Mouse (Mus musculus): ENCODE data around the gene Sema3e. TPM values are rescaled to one million over a fixed set of nuclear protein-coding genes. Genes with fewer than 3 reads are reported as not detected.

Gene Sema3e
- polyA plus RNA-seq, 1 experiment from 2014 or later = 1.9 TPM

- no peaks in the 10 kb centered on the region for H3K27me3 ChIP-seq (ENCODE audit: control insufficient read depth, insufficient read depth, low read length)
- no peaks in the 10 kb centered on the region for H3K9me3 ChIP-seq (replicated peaks; ENCODE audit: control insufficient read depth, low read length)
- 90% methylated on average over 6 of the region's 6 CpGs for WGBS
- H3K9ac ChIP-seq (replicated peaks; ENCODE audit: low read length) = no peak overlapping the region
- ATAC-seq (replicated peaks; ENCODE audit: insufficient number of reproducible peaks, low FRiP score, low TSS enrichment, low read depth) (no peak), DNase-seq (ENCODE audit: low spot score) (no peak)
- no peaks in the 10 kb centered on the region for H3K36me3 ChIP-seq (replicated peaks; ENCODE audit: control insufficient read depth, insufficient read depth, low read depth, low read length)
- no peak overlapping the region for H3K4me3 ChIP-seq (ENCODE audit: low read depth, low read length)
- no peak overlapping the region for H3K27ac ChIP-seq (replicated peaks; ENCODE audit: low read depth, low read length)
- H3K4me1 ChIP-seq (ENCODE audit: control insufficient read depth, insufficient read depth, low read length) = no peaks in the 10 kb centered on the region
- no peak overlapping the region for H3K4me2 ChIP-seq (ENCODE audit: low read depth, low read length)
Observed at GRCm38 (mm10) chr5:14043983-14044382, 18.9 kb downstream of the Sema3e start.

DNA sequence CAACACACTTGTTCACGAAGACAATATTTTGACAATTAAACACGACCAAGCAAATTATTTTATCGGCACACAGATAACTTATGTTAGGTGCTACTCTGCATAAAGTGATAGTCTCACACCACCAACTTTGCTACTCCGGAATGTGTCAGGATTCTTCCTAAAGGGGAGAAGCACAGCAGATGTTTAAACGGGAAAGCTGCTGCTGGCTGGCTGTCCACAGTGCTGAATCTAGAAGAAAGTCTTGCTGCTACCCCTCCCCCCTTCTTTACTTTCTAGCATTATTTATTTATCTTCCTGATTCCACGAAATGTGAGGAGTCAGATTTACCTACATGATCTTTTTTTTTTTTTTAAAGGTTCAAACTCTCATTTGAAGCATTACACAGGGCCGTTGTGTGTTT is 23.6 kb downstream of the Sema3e start:
- H3K9me3 ChIP-seq (replicated peaks; ENCODE audit: control insufficient read depth, low read length) = no peaks in the 10 kb centered on the region
- no peak overlapping the region for H3K9ac ChIP-seq (replicated peaks; ENCODE audit: low read length)
- WGBS = 34% methylated on average over 7 of the region's 7 CpGs
- ATAC-seq (replicated peaks; ENCODE audit: insufficient number of reproducible peaks, low FRiP score, low TSS enrichment, low read depth) (no peak), DNase-seq (ENCODE audit: low spot score) (peak; percentile 49)
- H3K36me3 ChIP-seq (replicated peaks; ENCODE audit: control insufficient read depth, insufficient read depth, low read depth, low read length) = no peaks in the 10 kb centered on the region
- H3K27ac ChIP-seq (replicated peaks; ENCODE audit: low read depth, low read length) = no peak overlapping the region
- H3K27me3 ChIP-seq (ENCODE audit: control insufficient read depth, insufficient read depth, low read length) = no peaks in the 10 kb centered on the region
- H3K4me3 ChIP-seq (ENCODE audit: low read depth, low read length) = no peak overlapping the region
- H3K4me1 ChIP-seq (ENCODE audit: control insufficient read depth, insufficient read depth, low read length) = no peaks in the 10 kb centered on the region
- H3K4me2 ChIP-seq (ENCODE audit: low read depth, low read length) = no peak overlapping the region

- Histone ChIP-seq H3K4me2 (ENCODE audit: low read depth, low read length) (no peak overlapping the region), H3K4me1 (ENCODE audit: control insufficient read depth, insufficient read depth, low read length) (no peaks in the 10 kb centered on the region), H3K27me3 (ENCODE audit: control insufficient read depth, insufficient read depth, low read length) (no peaks in the 10 kb centered on the region), H3K36me3 (replicated peaks; ENCODE audit: control insufficient read depth, insufficient read depth, low read depth, low read length) (no peaks in the 10 kb centered on the region), H3K27ac (replicated peaks; ENCODE audit: low read depth, low read length) (no peak overlapping the region), H3K4me3 (ENCODE audit: low read depth, low read length) (no peak overlapping the region), H3K9me3 (replicated peaks; ENCODE audit: control insufficient read depth, low read length) (no peaks in the 10 kb centered on the region), H3K9ac (replicated peaks; ENCODE audit: low read length) (no peak overlapping the region)
- 76% methylated on average over 5 of the region's 5 CpGs for WGBS
- DNase-seq (ENCODE audit: low spot score) (no peak), ATAC-seq (replicated peaks; ENCODE audit: insufficient number of reproducible peaks, low FRiP score, low TSS enrichment, low read depth) (no peak)
Observed at GRCm38 (mm10) chr5:14054472-14054871, 29.4 kb downstream of the Sema3e start.

DNA sequence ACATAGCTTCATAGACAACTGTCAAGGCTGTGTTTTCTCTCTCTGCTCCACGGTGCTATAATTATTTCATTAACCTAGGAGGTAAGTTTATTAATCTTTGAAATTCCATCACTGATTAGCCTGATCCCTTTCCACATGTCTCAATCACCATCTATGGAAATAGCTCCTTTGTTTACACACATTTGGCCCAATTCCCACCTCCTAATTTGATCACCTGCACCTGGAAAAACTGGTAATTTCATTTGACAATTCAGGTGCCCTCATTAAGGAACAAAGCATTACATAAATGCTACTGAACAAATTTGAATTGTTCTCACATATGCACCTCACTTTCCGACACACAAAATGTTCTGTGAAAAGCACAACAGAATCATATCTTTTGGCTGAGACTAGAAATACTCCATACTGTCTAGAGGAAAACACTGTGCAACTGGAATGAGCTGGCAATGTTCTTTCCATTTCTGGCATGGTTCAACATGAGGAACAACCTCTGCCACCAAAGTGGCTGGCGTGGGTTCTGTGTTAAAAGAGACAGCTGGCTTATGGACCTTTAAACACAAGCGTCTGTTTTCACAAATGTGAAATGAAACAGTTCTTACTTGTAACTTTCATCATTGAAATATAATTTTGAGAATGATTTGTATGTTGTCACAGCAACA is 34.9 kb downstream of the Sema3e start:
- H3K9me3 ChIP-seq (replicated peaks; ENCODE audit: control insufficient read depth, low read length) = no peaks in the 10 kb centered on the region
- H3K27me3 ChIP-seq (ENCODE audit: control insufficient read depth, insufficient read depth, low read length) = no peaks in the 10 kb centered on the region
- no peak overlapping the region for H3K9ac ChIP-seq (replicated peaks; ENCODE audit: low read length)
- no peaks in the 10 kb centered on the region for H3K4me1 ChIP-seq (ENCODE audit: control insufficient read depth, insufficient read depth, low read length)
- no peak for ATAC-seq (replicated peaks; ENCODE audit: insufficient number of reproducible peaks, low FRiP score, low TSS enrichment, low read depth)
- no peak overlapping the region for H3K4me3 ChIP-seq (ENCODE audit: low read depth, low read length)
- 78% methylated on average over 4 of the region's 4 CpGs for WGBS
- no peak overlapping the region for H3K27ac ChIP-seq (replicated peaks; ENCODE audit: low read depth, low read length)
- H3K36me3 ChIP-seq (replicated peaks; ENCODE audit: control insufficient read depth, insufficient read depth, low read depth, low read length) = no peaks in the 10 kb centered on the region
- DNase-seq (ENCODE audit: low spot score) = no peak
- H3K4me2 ChIP-seq (ENCODE audit: low read depth, low read length) = no peak overlapping the region

DNA sequence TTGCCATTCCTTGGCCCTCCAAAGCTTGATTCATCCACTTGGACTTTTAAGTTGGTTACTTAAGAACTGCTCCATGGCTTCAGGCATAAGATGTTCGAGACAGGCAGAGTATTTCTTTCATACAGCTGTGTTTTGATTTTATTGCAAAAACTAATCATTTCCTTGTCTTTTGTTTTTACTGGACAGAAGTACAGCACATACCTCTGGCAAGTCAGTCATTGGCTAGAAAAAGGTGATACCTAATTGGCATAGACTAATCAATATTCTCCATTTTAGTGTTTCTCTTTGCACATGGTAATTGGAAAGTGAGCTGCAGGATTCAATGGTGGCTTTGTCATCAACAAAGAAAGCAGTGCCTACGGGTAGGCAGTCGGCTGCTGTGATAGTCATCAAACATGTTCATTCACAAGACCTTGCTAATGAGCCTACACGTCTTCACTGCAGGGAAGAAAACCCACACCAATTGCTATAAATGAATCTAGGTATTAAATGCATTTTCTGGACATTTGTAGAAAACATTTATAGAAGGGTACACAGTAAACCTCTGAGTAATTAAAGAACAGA is 37.9 kb downstream of the Sema3e start:
- no peak overlapping the region for H3K4me3 ChIP-seq (ENCODE audit: low read depth, low read length)
- H3K36me3 ChIP-seq (replicated peaks; ENCODE audit: control insufficient read depth, insufficient read depth, low read depth, low read length) = no peaks in the 10 kb centered on the region
- WGBS = 50% methylated on average over 4 of the region's 4 CpGs
- H3K4me2 ChIP-seq (ENCODE audit: low read depth, low read length) = no peak overlapping the region
- H3K9ac ChIP-seq (replicated peaks; ENCODE audit: low read length) = no peak overlapping the region
- no peak for ATAC-seq (replicated peaks; ENCODE audit: insufficient number of reproducible peaks, low FRiP score, low TSS enrichment, low read depth)
- H3K4me1 ChIP-seq (ENCODE audit: control insufficient read depth, insufficient read depth, low read length) = no peaks in the 10 kb centered on the region
- no peak overlapping the region for H3K27ac ChIP-seq (replicated peaks; ENCODE audit: low read depth, low read length)
- H3K9me3 ChIP-seq (replicated peaks; ENCODE audit: control insufficient read depth, low read length) = no peaks in the 10 kb centered on the region
- DNase-seq (ENCODE audit: low spot score) = no peak
- H3K27me3 ChIP-seq (ENCODE audit: control insufficient read depth, insufficient read depth, low read length) = no peaks in the 10 kb centered on the region

DNA sequence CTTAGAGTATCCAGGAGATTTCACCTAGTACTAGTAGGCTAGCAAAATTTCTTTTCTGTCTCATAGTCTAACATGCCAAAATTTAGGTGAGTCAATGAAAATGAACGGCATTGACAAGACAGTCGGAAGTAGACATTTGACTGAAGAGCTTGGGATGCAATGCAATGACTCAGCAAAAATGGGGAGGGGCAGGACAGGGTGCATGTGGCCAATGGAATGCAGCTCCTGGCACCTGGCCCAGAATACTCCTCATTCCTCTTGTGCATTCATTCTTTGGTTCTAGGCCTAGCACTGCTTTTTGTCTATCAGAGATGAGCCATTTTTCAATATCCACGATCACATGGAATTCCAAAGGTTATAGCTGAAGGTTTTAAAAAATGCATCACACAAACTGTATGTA is 48.1 kb downstream of the Sema3e start:
- DNase-seq (ENCODE audit: low spot score) = no peak
- H3K27me3 ChIP-seq (ENCODE audit: control insufficient read depth, insufficient read depth, low read length) = no peaks in the 10 kb centered on the region
- H3K4me2 ChIP-seq (ENCODE audit: low read depth, low read length) = no peak overlapping the region
- no peak for ATAC-seq (replicated peaks; ENCODE audit: insufficient number of reproducible peaks, low FRiP score, low TSS enrichment, low read depth)
- H3K27ac ChIP-seq (replicated peaks; ENCODE audit: low read depth, low read length) = no peak overlapping the region
- H3K9me3 ChIP-seq (replicated peaks; ENCODE audit: control insufficient read depth, low read length) = no peaks in the 10 kb centered on the region
- no peaks in the 10 kb centered on the region for H3K4me1 ChIP-seq (ENCODE audit: control insufficient read depth, insufficient read depth, low read length)
- WGBS = 95% methylated on average over 3 of the region's 3 CpGs
- no peaks in the 10 kb centered on the region for H3K36me3 ChIP-seq (replicated peaks; ENCODE audit: control insufficient read depth, insufficient read depth, low read depth, low read length)
- no peak overlapping the region for H3K9ac ChIP-seq (replicated peaks; ENCODE audit: low read length)
- no peak overlapping the region for H3K4me3 ChIP-seq (ENCODE audit: low read depth, low read length)

- Histone ChIP-seq H3K27ac (replicated peaks; ENCODE audit: low read depth, low read length) (no peak overlapping the region), H3K4me1 (ENCODE audit: control insufficient read depth, insufficient read depth, low read length) (no peaks in the 10 kb centered on the region; the same call in 1 of the 2 replicates), H3K4me2 (ENCODE audit: low read depth, low read length) (no peak overlapping the region), H3K4me3 (ENCODE audit: low read depth, low read length) (no peak overlapping the region), H3K9ac (replicated peaks; ENCODE audit: low read length) (no peak overlapping the region), H3K36me3 (replicated peaks; ENCODE audit: control insufficient read depth, insufficient read depth, low read depth, low read length) (no peaks in the 10 kb centered on the region), H3K27me3 (ENCODE audit: control insufficient read depth, insufficient read depth, low read length) (no peaks in the 10 kb centered on the region), H3K9me3 (replicated peaks; ENCODE audit: control insufficient read depth, low read length) (no peaks in the 10 kb centered on the region)
- no peak for ATAC-seq (replicated peaks; ENCODE audit: insufficient number of reproducible peaks, low FRiP score, low TSS enrichment, low read depth)
- no peak for DNase-seq (ENCODE audit: low spot score)
- 89% methylated on average over 2 of the region's 2 CpGs for WGBS
Observed at GRCm38 (mm10) chr5:14088100-14088499, 63.0 kb downstream of the Sema3e start.

- Histone ChIP-seq H3K9ac (replicated peaks; ENCODE audit: low read length) (no peak overlapping the region), H3K36me3 (replicated peaks; ENCODE audit: control insufficient read depth, insufficient read depth, low read depth, low read length) (no peaks in the 10 kb centered on the region), H3K4me1 (ENCODE audit: control insufficient read depth, insufficient read depth, low read length) (no peaks in the 10 kb centered on the region; the same call in 1 of the 2 replicates), H3K4me2 (ENCODE audit: low read depth, low read length) (no peak overlapping the region), H3K27me3 (ENCODE audit: control insufficient read depth, insufficient read depth, low read length) (no peaks in the 10 kb centered on the region), H3K4me3 (ENCODE audit: low read depth, low read length) (no peak overlapping the region), H3K27ac (replicated peaks; ENCODE audit: low read depth, low read length) (no peak overlapping the region), H3K9me3 (replicated peaks; ENCODE audit: control insufficient read depth, low read length) (no peaks in the 10 kb centered on the region)
- ATAC-seq (replicated peaks; ENCODE audit: insufficient number of reproducible peaks, low FRiP score, low TSS enrichment, low read depth) (no peak), DNase-seq (ENCODE audit: low spot score) (peak; percentile 11)
- 83% methylated on average over 9 of the region's 9 CpGs for WGBS
Observed at GRCm38 (mm10) chr5:14089875-14090608, 65.0 kb downstream of the Sema3e start.

All from embryonic facial prominence, embryonic 11.5 days (tissue).